Mouse (Mus musculus) intestine, postnatal 0 days (tissue): ENCODE data around the gene Crybg1. TPM values are rescaled to one million over a fixed set of nuclear protein-coding genes. Genes with fewer than 3 reads are reported as not detected.

Experiments
- ATAC-seq: fragments of 200-750 bp; cut with Nextera tagmentation; 2 replicates; pipeline ENCODE4 v1.8.0; 2017; ENCODE audit warnings: mild to moderate bottlenecking, moderate TSS enrichment, moderate library complexity
- H3K27ac ChIP-seq: fragments of 300-500 bp; sonication (generic); 2 replicates; pipeline ENCODE4 v1.5.1; 2014; ENCODE audit warnings: mild to moderate bottlenecking, low read depth, low read length, moderate library complexity
- H3K27me3 ChIP-seq: fragments of 300-500 bp; sonication (generic); replicated peaks from 2 replicates; pipeline ENCODE4 v1.6.1; 2014; ENCODE audit warnings: low read length, mixed read lengths; ENCODE audit not compliant: control insufficient read depth, insufficient read depth
- H3K36me3 ChIP-seq: fragments of 300-500 bp; sonication (generic); 2 replicates; pipeline ENCODE4 v1.6.1; 2014; ENCODE audit warnings: mild to moderate bottlenecking, moderate library complexity; ENCODE audit not compliant: control insufficient read depth, insufficient read depth
- H3K4me1 ChIP-seq: fragments of 300-500 bp; sonication (generic); replicated peaks from 2 replicates; pipeline ENCODE4 v1.6.1; 2014; ENCODE audit warnings: antibody characterized with exemption, low read length, mixed read lengths; ENCODE audit not compliant: control insufficient read depth, insufficient read depth
- H3K4me2 ChIP-seq: fragments of 300-500 bp; sonication (generic); replicated peaks from 2 replicates; pipeline ENCODE4 v1.6.1; 2014; ENCODE audit warnings: low read depth, mild to moderate bottlenecking, moderate library complexity
- H3K4me3 ChIP-seq: fragments of 300-500 bp; sonication (generic); 2 replicates; pipeline ENCODE4 v1.5.1; 2014; ENCODE audit warnings: low read depth, low read length
- H3K9ac ChIP-seq: fragments of 300-500 bp; sonication (generic); 2 replicates; pipeline ENCODE4 v1.6.1; 2014; ENCODE audit warnings: mild to moderate bottlenecking, low read depth, low read length
- H3K9me3 ChIP-seq: fragments of 300-500 bp; sonication (generic); 2 replicates; pipeline ENCODE4 v1.6.1; 2016; ENCODE audit warnings: mixed run types; ENCODE audit not compliant: control insufficient read depth
- CTCF ChIP-seq: sonication (generic); IDR thresholded peaks from 2 replicates; pipeline ENCODE4 v1.5.1; 2016; ENCODE audit warnings: low read depth, mild to moderate bottlenecking, control low read depth, antibody characterized with exemption, moderate library complexity
- WGBS: fragments of 180-500 bp; shearing (Covaris S2); extraction: QIAGEN DNeasy Blood & Tissue Kit; methylation state at CpG from one replicate; pipeline ENCODE4 v1.1.7; 2014; 5-methylcytosine and 5-hydroxymethylcytosine counted together
- polyA plus RNA-seq: library from polyadenylated mRNA; unstranded; fragments of >200 nt; fragmentation: Nextera tagmentation; extraction: Ambion mirVana; gene quantifications from 2 replicates; pipeline ENCODE4 v1.2.1, GENCODE M21; 2015

Crybg1 gene
- polyA plus RNA-seq, 1 experiment from 2014 or later, result 3.1 TPM

DNA sequence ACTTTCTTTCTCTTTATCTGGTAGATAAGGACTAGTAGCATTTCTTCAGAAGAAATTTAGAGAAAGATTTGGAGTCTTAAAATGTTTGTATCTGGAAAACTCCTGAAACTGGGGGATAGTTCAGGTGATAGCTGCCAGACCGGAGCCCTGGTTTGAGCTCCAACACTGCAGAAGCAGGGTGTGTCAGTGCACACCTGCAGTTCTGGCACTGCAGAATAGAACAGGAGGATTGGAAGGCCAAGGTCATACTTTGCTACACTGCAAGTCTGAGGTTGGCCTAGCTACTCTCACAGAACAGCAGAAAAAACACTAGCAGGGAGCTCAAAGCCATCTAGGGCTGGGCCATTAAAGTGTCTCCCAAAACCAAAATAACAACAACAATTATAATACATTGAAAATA lies 244.1 kb downstream of the Crybg1 start:
- WGBS, result 49% methylated on average over 1 of the region's 1 CpGs

DNA sequence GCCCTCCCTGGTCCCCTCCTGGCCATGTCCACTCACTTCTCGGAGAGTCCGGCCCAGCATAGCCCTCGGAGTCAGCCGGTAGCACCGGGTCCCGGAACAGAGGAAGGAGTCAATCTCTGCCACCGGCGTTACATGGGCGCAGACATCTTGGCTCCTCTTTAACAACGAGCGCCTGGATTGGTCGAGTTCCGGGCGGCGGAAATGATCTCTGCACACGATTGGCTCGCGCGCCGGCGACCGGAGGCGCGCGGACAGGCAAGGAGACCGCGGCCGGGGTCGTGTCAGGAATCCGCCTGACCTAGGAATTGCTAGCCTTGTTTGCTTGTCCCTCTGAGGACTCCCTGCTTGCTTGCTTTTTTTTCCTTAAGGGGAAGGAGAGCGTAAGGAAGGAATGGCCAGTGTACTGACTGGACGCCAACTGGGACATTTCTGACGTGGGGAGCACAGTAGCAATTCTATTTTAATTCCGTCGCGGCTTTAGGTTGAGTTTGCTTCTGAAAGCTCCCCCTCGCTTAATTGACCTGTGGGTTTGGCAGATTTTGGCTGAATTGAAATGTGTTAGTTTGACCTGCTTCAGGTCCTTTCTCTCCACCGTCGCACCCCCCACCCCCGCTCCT lies 247.0 kb downstream of the Crybg1 start, which contains the start of the genes Qrsl1 and Rtn4ip1:
Qrsl1 (minus strand) TSS at position 168 of the 617 bp plus-strand sequence.
Rtn4ip1 (plus strand) TSS at position 230 of the 617 bp plus-strand sequence.
- H3K9me3 ChIP-seq, result no peaks in the 10 kb centered on the region
- H3K36me3 ChIP-seq, result no peaks in the 10 kb centered on the region
- no peaks in the 10 kb centered on the region for H3K27me3 ChIP-seq
- H3K9ac ChIP-seq, result peak within 1 kb of the TSS; percentile 59
- H3K4me2 ChIP-seq, result peak within 1 kb of the TSS; percentile 66
- H3K4me1 ChIP-seq, result no peaks in the 10 kb centered on the region; the same call in 1 of the 2 replicates
- peak within 1 kb of the TSS; percentile 67; the same call in 1 of the 2 replicates for H3K27ac ChIP-seq
- peak within 1 kb of the TSS; percentile 76 for H3K4me3 ChIP-seq
- TF ChIP-seq CTCF, result no peak; the same call in 1 of the 2 replicates
- peak; percentile 97 for ATAC-seq
- under 1% methylated on average over 40 of the region's 40 CpGs for WGBS

More for the DNA sequence above, 244.1 kb downstream of the Crybg1 start:
- no peak overlapping the region for H3K27ac ChIP-seq
- no peak overlapping the region for H3K9ac ChIP-seq
- ATAC-seq, result no peak
- no peak overlapping the region for H3K4me2 ChIP-seq
- H3K36me3 ChIP-seq, result no peaks in the 10 kb centered on the region
- no peak for TF ChIP-seq CTCF
- H3K4me3 ChIP-seq, result no peak overlapping the region
- no peaks in the 10 kb centered on the region for H3K9me3 ChIP-seq
- no peaks in the 10 kb centered on the region; the same call in 1 of the 2 replicates for H3K4me1 ChIP-seq
- H3K27me3 ChIP-seq, result no peaks in the 10 kb centered on the region

DNA sequence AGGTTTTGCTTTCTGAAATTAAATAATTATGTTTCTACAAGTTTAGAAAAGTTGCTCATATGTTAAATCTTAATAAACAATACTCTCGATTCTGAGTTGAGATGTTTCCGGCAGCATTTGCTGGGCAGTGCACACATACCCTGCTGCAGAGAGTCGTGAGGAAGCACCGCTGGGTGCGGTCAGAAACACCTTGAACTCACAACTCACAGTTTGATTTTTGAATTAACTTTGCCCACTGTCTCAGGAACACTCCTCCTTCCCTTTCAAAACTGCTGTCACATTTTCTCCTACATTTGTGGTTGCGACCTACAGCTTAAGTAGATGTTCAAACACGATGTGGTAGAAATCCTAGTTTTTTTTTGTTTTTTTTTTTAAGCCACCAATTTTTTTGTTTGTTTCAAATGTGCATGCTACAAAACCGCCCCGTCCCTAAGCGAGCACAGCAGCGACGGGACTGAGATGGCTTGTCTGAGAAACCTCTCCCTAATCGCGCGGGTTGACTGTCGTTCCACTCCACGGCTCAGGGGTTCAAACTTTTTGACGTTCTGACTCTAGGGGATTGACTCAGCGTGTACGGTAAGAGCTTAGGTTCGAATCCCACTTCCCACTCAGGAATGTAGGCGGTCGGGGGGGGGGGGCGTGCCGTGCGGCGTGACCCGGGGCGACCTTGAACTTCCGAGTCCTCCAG lies 247.6 kb downstream of the Crybg1 start:
- peak; percentile 1; the same call in 1 of the 2 replicates for TF ChIP-seq CTCF
- Histone ChIP-seq H3K27ac (peak overlapping the region; percentile 67; the same call in 1 of the 2 replicates), H3K4me3 (peak overlapping the region; percentile 76), H3K27me3 (no peaks in the 10 kb centered on the region), H3K9me3 (no peaks in the 10 kb centered on the region), H3K36me3 (no peaks in the 10 kb centered on the region), H3K9ac (peak overlapping the region; percentile 59), H3K4me1 (no peaks in the 10 kb centered on the region; the same call in 1 of the 2 replicates), H3K4me2 (peak overlapping the region; percentile 66)
- WGBS, result 3% methylated on average over 26 of the region's 30 CpGs
- ATAC-seq, result no peak; the same call in 1 of the 2 replicates

Other genes with a start within 250 kb of the Crybg1 start
- gene Qrsl1, start 247.1 kb downstream of the Crybg1 start, polyA plus RNA-seq, result 12.0 and 12.8 TPM in 2 replicates
- gene Rtn4ip1, start 247.0 kb downstream of the Crybg1 start, polyA plus RNA-seq, result 7.5 and 9.2 TPM in 2 replicates
- gene Atg5, start 119.5 kb upstream of the Crybg1 start, polyA plus RNA-seq, result 53.5 and 57.2 TPM in 2 replicates